Mouse (Mus musculus): ENCODE data around the gene Vmn1r111. TPM values are rescaled to one million over a fixed set of nuclear protein-coding genes. Genes with fewer than 3 reads are reported as not detected.

Gene Vmn1r111
- not detected for polyA plus RNA-seq (2012; fragmentation: generic; extraction: Trizol)

GRCm38 (mm10) chr7:20703116-20703515 is at the start of gene Vmn1r111:
Gene Vmn1r111, minus strand, starts transcription at chr7:20703216.

DNA sequence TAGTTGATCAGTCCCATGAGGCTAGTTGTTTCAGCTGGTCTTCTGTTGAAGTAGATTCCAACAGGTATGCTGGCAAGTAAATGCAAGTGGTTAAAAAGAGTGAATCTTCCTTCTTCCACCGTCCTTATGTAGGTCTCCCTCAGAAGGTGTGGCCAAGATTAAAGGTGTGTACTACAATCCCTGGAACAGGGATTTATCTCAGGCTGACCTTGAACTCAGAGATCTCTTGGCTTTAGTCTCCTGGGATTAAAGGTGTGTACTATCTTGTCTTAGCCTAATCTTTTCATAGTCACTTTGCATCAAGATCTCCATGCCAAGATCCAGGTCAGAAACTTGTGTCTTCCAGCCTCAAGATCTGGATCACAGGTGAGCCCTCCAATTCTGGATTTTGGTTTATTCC is 27.5 kb upstream of the Vmn1r111 start, which contains the start of gene Gm10668:
Gene Gm10668, minus strand, starts transcription at position 101 of the 400 bp plus-strand sequence.

GRCm38 (mm10) chr7:20668618-20669017 is 34.4 kb downstream of the Vmn1r111 start, which contains the start of gene Vmn1r107:
Gene Vmn1r107, plus strand, starts transcription at chr7:20668918.

Other genes starting within 250 kb of the Vmn1r111 start
- not detected for gene Gm10670, start 228.3 kb downstream of the Vmn1r111 start, polyA plus RNA-seq (2012; fragmentation: generic; extraction: Trizol)
- gene Vmn1r103, start 192.7 kb downstream of the Vmn1r111 start, polyA plus RNA-seq (2012; fragmentation: generic; extraction: Trizol) = not detected
- not detected for gene Vmn1r104, start 169.4 kb downstream of the Vmn1r111 start, polyA plus RNA-seq (2012; fragmentation: generic; extraction: Trizol)
- gene Gm5726, start 157.5 kb downstream of the Vmn1r111 start, polyA plus RNA-seq (2012; fragmentation: generic; extraction: Trizol) = not detected
- not detected for gene Gm4141, start 127.0 kb downstream of the Vmn1r111 start, polyA plus RNA-seq (2012; fragmentation: generic; extraction: Trizol)
- gene Gm4513, start 104.2 kb downstream of the Vmn1r111 start, polyA plus RNA-seq (2012; fragmentation: generic; extraction: Trizol) = not detected
- gene Vmn1r107, start 34.3 kb downstream of the Vmn1r111 start, polyA plus RNA-seq (2012; fragmentation: generic; extraction: Trizol) = not detected
- not detected for gene Gm10668, start 27.4 kb upstream of the Vmn1r111 start, polyA plus RNA-seq (2012; fragmentation: generic; extraction: Trizol)
- gene Vmn1r112, start 68.0 kb upstream of the Vmn1r111 start, polyA plus RNA-seq (2012; fragmentation: generic; extraction: Trizol) = not detected
- not detected for gene Vmn1r113, start 84.1 kb upstream of the Vmn1r111 start, polyA plus RNA-seq (2012; fragmentation: generic; extraction: Trizol)
- not detected for gene Vmn1r114, start 109.0 kb upstream of the Vmn1r111 start, polyA plus RNA-seq (2012; fragmentation: generic; extraction: Trizol)
- gene Vmn1r115, start 141.8 kb upstream of the Vmn1r111 start, polyA plus RNA-seq (2012; fragmentation: generic; extraction: Trizol) = not detected
- not detected for gene Vmn1r116, start 169.0 kb upstream of the Vmn1r111 start, polyA plus RNA-seq (2012; fragmentation: generic; extraction: Trizol)
- gene Vmn1r117, start 180.9 kb upstream of the Vmn1r111 start, polyA plus RNA-seq (2012; fragmentation: generic; extraction: Trizol) = not detected
- not detected for gene Vmn1r118, start 209.1 kb upstream of the Vmn1r111 start, polyA plus RNA-seq (2012; fragmentation: generic; extraction: Trizol)